Mouse (Mus musculus) layer of hippocampus, adult 9-10 months (tissue): ENCODE measurements around the gene Nhlrc1.

Source experiments
- DNase-seq: peaks from one replicate; pipeline ENCODE4 v3.0.0; 2022; ENCODE audit warnings: low spot score

Nhlrc1 gene

GRCm38 (mm10) chr13:47001590-47001989 lies 13.1 kb downstream of the Nhlrc1 start:
- DNase-seq = no peak

DNA sequence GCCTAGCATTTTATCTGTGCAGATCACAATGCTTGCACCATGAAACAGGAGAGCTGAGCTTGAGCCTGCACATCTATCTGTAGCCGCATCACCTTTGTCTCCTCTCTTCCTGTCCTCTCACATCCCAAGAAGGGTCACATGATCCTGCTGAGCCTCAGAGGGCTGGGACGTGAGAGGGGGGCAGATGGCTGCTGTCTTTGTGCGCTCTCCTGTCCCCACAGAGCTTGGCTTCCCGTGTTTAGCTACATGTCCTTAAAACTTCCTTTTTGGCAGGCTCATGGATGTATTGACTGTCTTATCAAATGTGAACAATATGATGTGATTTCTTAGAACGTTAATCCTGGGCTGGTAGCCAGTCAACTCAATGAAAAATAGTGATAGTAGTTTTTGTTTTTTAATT lies 15.2 kb downstream of the Nhlrc1 start:
- DNase-seq = no peak

DNA sequence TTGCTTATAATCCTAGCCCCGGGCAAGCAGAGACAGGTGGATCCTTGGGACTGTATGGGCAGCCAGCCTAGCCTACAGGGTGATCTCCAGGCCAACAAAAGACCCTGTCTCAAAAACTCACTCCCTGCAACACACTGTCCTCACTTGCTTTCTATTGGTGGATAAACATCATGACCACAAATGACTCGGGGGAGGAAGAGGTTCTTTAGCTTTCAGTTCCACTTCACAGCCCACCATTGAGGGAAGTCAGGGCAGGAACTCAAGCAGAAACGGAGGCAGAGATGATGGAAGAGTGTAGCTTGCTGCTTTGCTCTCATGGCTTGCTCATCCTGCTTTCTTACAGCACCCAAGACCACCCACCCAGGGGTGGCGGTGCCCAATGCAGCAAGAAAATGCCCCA lies 17.3 kb downstream of the Nhlrc1 start:
- no peak for DNase-seq

DNA sequence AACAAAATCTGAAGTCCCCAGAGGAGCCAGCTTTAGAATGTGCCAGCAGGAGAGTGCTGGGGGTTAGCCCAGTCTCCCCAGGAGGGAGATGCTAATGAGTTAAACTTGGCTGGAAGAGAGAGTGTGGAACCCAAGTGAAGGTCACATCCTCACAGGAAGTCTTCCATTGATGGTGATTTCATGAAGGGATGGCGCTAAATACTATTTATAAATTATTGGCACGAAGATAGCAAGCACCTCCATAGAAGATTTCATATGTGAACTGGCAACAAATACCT lies 21.4 kb downstream of the Nhlrc1 start:
- no peak for DNase-seq

DNA sequence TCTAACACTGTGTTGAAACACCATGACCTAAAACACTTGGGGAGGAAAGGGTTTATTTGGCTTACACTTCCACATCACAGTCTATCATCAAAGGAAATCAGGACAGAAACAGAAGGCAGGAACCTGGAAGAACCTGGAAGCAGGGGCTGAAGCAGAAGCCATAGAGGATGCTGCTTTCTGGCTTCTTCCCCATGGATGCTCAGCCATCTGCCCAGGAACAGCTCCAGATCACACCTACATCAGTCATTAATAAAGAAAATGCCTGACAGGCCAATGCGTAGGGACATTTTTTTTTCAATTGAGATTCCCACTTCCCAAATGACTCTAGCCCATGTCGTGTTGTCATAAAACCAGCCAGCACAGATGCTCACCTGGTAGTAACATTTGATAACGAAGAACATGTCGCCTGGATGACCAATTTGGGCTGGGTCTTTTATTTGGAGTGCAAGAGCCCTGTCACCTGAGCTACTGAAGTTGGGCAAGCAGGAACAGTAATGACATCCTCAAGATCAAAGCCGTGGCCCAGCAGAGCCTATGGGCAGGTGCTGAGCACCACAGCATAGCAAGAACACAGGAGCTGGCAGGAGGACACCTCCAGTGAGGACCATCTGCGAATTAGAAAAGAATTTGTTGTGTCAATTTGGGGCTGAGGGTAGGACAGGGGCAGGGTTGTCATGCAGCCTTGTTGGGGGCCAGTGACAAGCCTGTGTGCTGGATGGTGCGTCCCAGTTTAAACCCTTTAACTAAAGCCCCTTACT lies 22.0 kb downstream of the Nhlrc1 start:
- DNase-seq = no peak

DNA sequence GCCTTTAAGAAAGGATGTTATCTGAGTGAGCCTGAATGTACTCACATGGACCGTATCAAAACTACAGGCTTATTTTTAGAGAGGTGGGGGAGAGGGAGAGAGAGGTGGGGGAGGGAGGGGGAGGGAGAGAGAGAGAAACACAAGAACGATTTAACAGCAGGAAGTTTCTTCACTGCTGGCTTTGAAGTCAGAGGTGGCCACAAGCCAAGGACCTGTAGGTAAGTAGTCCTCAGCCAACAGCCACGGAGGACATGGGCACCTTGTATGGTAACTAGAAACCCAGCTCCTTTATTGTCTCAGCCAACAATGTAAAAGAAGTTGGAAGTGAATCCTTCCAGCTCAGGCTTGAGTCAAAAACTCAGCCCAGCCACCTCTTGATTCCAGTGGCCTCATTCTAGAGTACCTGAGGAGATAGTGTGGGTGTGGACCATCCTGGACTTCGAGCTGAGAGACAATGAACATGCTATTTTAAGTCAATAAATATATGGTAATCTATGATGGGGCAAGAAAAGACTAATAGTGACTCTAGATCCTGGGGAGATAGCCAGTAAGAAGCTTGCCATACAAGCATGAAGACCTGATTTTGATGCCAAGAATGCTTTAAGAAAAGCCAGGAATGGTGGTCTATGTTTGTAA lies 24.2 kb downstream of the Nhlrc1 start:
- no peak for DNase-seq

DNA sequence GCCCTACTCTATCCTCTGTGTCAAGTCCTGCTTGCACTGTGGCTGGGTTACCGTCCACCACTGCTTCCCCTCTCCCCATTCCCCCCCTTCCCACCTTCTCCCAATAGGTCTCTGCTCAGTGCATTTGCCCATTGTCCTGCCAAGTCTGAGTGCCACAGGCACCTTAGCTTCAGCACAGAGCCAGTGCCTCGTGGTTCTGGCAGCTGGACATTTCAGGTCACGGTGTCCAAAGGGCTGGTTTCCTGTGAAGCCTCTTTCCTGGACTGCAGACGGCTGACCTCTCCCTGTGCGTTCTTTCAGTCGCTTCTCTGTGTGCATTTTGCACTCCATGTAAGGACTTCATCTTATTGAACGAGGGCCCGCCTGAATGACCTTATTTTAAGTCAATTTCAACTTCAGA lies 26.7 kb downstream of the Nhlrc1 start:
- no peak for DNase-seq

DNA sequence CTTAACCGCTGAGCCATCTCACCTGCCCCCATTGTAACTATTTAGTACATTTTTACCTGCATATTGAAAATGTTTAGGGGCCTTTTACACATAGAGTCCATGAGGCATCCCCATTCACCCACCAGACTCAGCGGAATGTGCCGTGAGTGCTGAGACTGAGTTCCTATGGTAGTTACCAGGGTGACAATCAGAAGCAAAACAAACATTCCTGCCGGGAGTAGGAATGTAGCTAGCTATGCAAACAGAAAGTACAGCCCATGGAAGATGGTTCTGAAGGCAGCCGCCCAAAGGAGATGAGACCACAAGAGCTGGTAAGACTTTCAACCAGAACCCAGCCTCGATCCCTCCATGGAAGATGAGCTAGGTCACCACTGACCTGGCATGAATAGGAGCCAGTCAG lies 28.4 kb downstream of the Nhlrc1 start:
- DNase-seq = no peak

- no peak for DNase-seq
Measured at GRCm38 (mm10) chr13:46983878-46984277, 30.8 kb downstream of the Nhlrc1 start.

- DNase-seq = no peak
Measured at GRCm38 (mm10) chr13:46979836-46980490, 34.7 kb downstream of the Nhlrc1 start.

DNA sequence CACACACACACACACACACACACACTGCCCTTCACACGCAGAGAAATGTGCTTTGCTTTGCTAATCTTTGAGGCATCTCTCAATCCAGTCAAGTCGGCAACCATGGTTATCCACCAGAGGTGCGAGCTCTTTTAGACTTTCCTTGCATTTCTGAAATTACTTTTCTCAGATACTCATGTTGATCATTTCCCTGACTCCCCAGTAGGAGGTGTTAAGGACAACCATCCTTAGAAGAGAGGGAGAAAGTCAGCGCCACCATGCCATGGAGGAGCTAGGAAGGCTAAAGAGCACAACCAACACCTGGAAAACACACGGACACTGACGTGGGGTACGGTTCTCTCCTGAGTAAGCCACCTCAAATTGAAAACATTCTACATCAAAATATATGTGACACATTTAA lies 38.1 kb downstream of the Nhlrc1 start:
- no peak for DNase-seq

GRCm38 (mm10) chr13:46975930-46976329 lies 38.7 kb downstream of the Nhlrc1 start:
- no peak for DNase-seq

GRCm38 (mm10) chr13:46975031-46975551 lies 39.6 kb downstream of the Nhlrc1 start:
- DNase-seq = no peak

DNA sequence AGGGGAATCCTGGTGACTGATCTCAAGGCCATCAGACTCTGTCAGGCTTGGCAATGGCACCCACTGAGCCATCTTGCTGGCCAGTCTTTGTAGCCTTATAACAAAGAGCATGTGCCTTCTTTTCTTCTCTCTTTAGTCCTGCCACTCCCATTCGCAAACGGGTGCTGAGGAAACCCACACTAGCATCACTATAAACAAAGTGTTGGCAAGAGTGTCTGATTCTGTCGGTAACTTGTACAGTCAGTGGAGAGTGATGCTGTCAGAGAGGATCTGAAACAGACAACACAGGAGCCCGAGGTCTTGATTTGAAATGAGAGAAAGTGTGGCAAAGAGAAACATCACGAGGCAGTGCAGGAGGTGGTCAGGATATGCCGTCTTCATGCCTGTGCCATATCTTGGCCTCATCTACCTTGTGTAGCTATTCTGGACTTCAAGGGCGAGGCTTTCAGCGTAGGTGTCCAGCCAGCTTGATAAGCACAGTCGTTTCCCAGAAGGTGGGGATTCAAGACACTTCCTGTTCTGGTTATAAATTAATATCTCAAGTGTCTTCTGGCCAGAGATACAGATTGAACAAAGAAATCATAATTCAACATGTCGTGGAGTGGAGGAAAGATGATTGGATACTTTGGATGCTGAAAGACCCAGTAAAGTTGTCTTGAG lies 44.2 kb downstream of the Nhlrc1 start:
- no peak for DNase-seq

DNA sequence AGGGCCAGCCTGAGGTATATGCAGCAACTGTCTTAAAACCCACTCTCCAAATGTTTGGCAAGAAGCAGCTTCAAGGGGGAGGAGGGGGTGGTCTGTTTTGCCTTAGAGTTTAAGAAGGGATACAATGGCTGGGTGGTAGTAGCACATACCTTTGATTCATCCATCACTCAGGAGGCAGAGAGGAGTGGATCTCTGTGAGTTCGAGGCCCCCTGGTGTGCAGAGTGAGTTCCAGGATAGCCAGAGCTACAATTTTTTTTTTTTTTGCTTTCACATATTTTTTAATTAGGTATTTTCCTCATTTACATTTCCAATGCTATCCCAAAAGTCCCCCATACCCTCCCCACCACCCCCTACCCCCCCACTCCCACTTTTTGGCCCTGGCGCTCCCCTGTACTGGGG lies 46.0 kb downstream of the Nhlrc1 start:
- no peak for DNase-seq

GRCm38 (mm10) chr13:46967308-46967707 lies 47.3 kb downstream of the Nhlrc1 start:
- no peak for DNase-seq
